Mouse (Mus musculus) testis, adult 2 months (tissue): Measurements from ENCODE around the gene Ager.

ENCODE experiments used
- CTCF ChIP-seq: fragments of 200-500 bp; IDR thresholded peaks from 2 replicates; pipeline ENCODE4 v1.5.1; 2012; ENCODE audit warnings: low read depth, mild to moderate bottlenecking, inconsistent platforms, low read length, moderate library complexity; ENCODE audit not compliant: control insufficient read depth, insufficient read depth, insufficient replicate concordance
- POLR2A ChIP-seq: fragments of 200-500 bp; IDR thresholded peaks from 2 replicates; pipeline ENCODE4 v1.6.1; 2012; ENCODE audit warnings: low read depth, mild to moderate bottlenecking, inconsistent platforms, low read length, moderate library complexity; ENCODE audit not compliant: control insufficient read depth

DNA sequence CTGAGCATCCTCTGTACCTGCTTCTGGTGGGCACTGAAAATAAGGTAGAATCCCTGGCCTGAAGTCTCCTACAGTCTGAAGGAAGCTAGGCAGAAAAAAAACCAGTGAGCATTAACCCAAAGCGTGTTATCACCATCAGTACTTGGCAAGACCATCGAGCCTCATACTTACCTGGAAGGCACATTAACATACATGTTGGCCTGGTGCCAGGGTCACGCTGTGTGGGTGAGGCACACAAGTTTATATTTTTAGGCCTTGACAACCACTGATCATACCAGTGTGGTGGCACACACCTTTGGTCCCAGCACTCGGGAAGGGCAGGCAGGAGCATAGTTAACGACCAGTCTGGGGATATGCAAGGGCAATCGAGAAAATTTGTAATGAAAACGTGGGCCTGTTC is 10.3 kb downstream of the Ager start:
- no peak for TF ChIP-seq CTCF
- TF ChIP-seq POLR2A, result no peak
